Comparison of ENCODE assay signal across 16 mouse cellular contexts in genomic region chr15:31472645-31473574, GRCm38 (mm10). TPM values are rescaled to one million over a fixed set of nuclear protein-coding genes. Genes with fewer than 3 reads are reported as not detected.
DNase-seq lines count a peak whose midpoint lies in the region; ATAC-seq and TF ChIP-seq lines count a peak whose summit lies in the region.
"Had no signal": no experiment of that assay in that cellular context is flagged by ENCODE, and none has a peak within 500 bp of the region (broad histone marks: within the 10 kb centered on the region; RNA-seq: fewer than 3 reads in every experiment).

No protein-coding gene starts in this region.

- no peaks in the 10 kb centered on the region for H3K9me3 ChIP-seq in midbrain, embryonic 12.5 days
- no peaks in the 10 kb centered on the region for H3K9me3 ChIP-seq in midbrain, embryonic 16.5 days (replicated peaks; ENCODE audit: control insufficient read depth, low read length, poor library complexity, severe bottlenecking)
- H3K9me3 ChIP-seq: forebrain, embryonic 13.5 days; heart, embryonic 13.5 days; hindbrain, embryonic 10.5 days had no signal

- H3K36me3 ChIP-seq in midbrain, embryonic 12.5 days: peaks cover 57% of the 10 kb centered on the region
- peaks cover 13% of the 10 kb centered on the region for H3K36me3 ChIP-seq in midbrain, embryonic 16.5 days (ENCODE audit: control insufficient read depth, insufficient read depth, low read length)
- H3K36me3 ChIP-seq in myocyte (ENCODE audit: control insufficient read depth, insufficient read depth): peaks cover 39% of the 10 kb centered on the region

- no peak overlapping the region for H3K9ac ChIP-seq in midbrain, embryonic 12.5 days (replicated peaks)
- H3K9ac ChIP-seq in midbrain, embryonic 16.5 days (ENCODE audit: low read depth, low read length): no peak overlapping the region
- H3K9ac ChIP-seq: forebrain, embryonic 13.5 days; heart, embryonic 13.5 days had no signal

- peak overlapping the region; percentile 20; the same call in 1 of the 2 replicates for H3K27ac ChIP-seq in midbrain, embryonic 12.5 days (replicated peaks)
- no peak overlapping the region for H3K27ac ChIP-seq in midbrain, embryonic 16.5 days (ENCODE audit: low read length)
- peak overlapping the region; percentile 64 for H3K27ac ChIP-seq in embryonic fibroblast, embryonic 13.5 days (ENCODE audit: insufficient read depth, low read length)
- H3K27ac ChIP-seq: forebrain, embryonic 13.5 days; heart, embryonic 13.5 days; hindbrain, embryonic 10.5 days had no signal

- H3K79me2 ChIP-seq in myocyte (ENCODE audit: control insufficient read depth, insufficient read depth): no peaks in the 10 kb centered on the region

- WGBS in midbrain, embryonic 12.5 days: 71% methylated on average over 4 of the region's 4 CpGs
- 65% methylated on average over 4 of the region's 4 CpGs for WGBS in midbrain, embryonic 16.5 days

- no peak for TF ChIP-seq CTCF in embryonic fibroblast, embryonic 13.5 days (IDR thresholded peaks at IDR 0.05; ENCODE audit: borderline replicate concordance, insufficient read depth, low read length)

- no peak overlapping the region for H3K4me3 ChIP-seq in midbrain, embryonic 12.5 days
- no peak overlapping the region for H3K4me3 ChIP-seq in midbrain, embryonic 16.5 days (ENCODE audit: low read depth, low read length)
- H3K4me3 ChIP-seq in embryonic fibroblast, embryonic 13.5 days (ENCODE audit: insufficient read depth, low read length): no peak overlapping the region
- H3K4me3 ChIP-seq in myocyte: no peak overlapping the region
- H3K4me3 ChIP-seq: forebrain, embryonic 13.5 days; heart, embryonic 13.5 days; hindbrain, embryonic 10.5 days had no signal

- H3ac ChIP-seq in myocyte (ENCODE audit: control insufficient read depth, insufficient read length): no peak overlapping the region

- H3K27me3 ChIP-seq in midbrain, embryonic 12.5 days: no peaks in the 10 kb centered on the region
- no peaks in the 10 kb centered on the region for H3K27me3 ChIP-seq in midbrain, embryonic 16.5 days (ENCODE audit: control insufficient read depth, insufficient read depth, low read depth, low read length)
- no peaks in the 10 kb centered on the region for H3K27me3 ChIP-seq in myocyte (ENCODE audit: control insufficient read depth, insufficient read depth, insufficient read length)
- H3K27me3 ChIP-seq: forebrain, embryonic 13.5 days; heart, embryonic 13.5 days had no signal

- no peaks in the 10 kb centered on the region for H3K4me1 ChIP-seq in midbrain, embryonic 12.5 days
- no peaks in the 10 kb centered on the region for H3K4me1 ChIP-seq in midbrain, embryonic 16.5 days (ENCODE audit: control insufficient read depth, insufficient read depth, low read length)
- peaks cover 5% of the 10 kb centered on the region for H3K4me1 ChIP-seq in embryonic fibroblast, embryonic 13.5 days (ENCODE audit: control insufficient read depth, insufficient read depth, low read length)
- H3K4me1 ChIP-seq: forebrain, embryonic 13.5 days; hindbrain, embryonic 10.5 days had no signal

- peak; percentile 34; the same call in 1 of the 2 replicates for ATAC-seq in frontal cortex, adult (ENCODE audit: low TSS enrichment)
- no peak for ATAC-seq in midbrain, embryonic 12.5 days (ENCODE audit: low FRiP score, low read depth)
- ATAC-seq in midbrain, embryonic 16.5 days: no peak
- ATAC-seq: forebrain, embryonic 13.5 days had no signal

- no peak overlapping the region for H3K4me2 ChIP-seq in midbrain, embryonic 12.5 days (replicated peaks)
- H3K4me2 ChIP-seq in midbrain, embryonic 16.5 days (ENCODE audit: low read length): no peak overlapping the region
- no peak overlapping the region for H3K4me2 ChIP-seq in myocyte (ENCODE audit: low read depth)
- H3K4me2 ChIP-seq: forebrain, embryonic 13.5 days; heart, embryonic 13.5 days; midbrain, embryonic 11.5 days had no signal

- DNase-seq in frontal cortex, postnatal 36 days (ENCODE audit: low spot score in 2 of 2): no peak
- DNase-seq in cerebellum, adult 9-11 months: no peak
- no peak for DNase-seq in spleen, postnatal 14 days (ENCODE audit: low spot score in 2 of 2)
- DNase-seq: cerebellum, postnatal 10 days; embryo, embryonic 11 days; kidney, postnatal 4 days; thymus, postnatal 4 days had no signal

- TF ChIP-seq POLR2A in embryonic fibroblast, embryonic 13.5 days (IDR thresholded peaks at IDR 0.05; ENCODE audit: low read depth, low read length): no peak
- no peak for TF ChIP-seq POLR2A in myocyte (IDR thresholded peaks at IDR 0.05; ENCODE audit: insufficient read length, low read depth)

TF ChIP-seq in myocyte, 11 proteins besides CTCF, POLR2A, EP300 and RAD21:
- TF ChIP-seq MYOG (IDR thresholded peaks at IDR 0.05; ENCODE audit: control insufficient read depth in 1 of 3, insufficient read depth in 1 of 3, insufficient read length in 2 of 3, low read depth in 2 of 3): peak; percentile 62 to 92 (median 91)
- peak; percentile 30 for TF ChIP-seq TCF3 (IDR thresholded peaks at IDR 0.05; ENCODE audit: insufficient read length, low read depth)
- TF ChIP-seq TCF12 (IDR thresholded peaks at IDR 0.05; ENCODE audit: insufficient read depth, poor library complexity, severe bottlenecking): peak; percentile 77
- TF ChIP-seq MYOD1 (IDR thresholded peaks at IDR 0.05; ENCODE audit: control insufficient read depth in 1 of 3, insufficient read length in 2 of 3, low read depth in 2 of 3): peak; percentile 96
- no peak for TF ChIP-seq E2F4 (IDR thresholded peaks at IDR 0.05; ENCODE audit: insufficient read depth)
- TF ChIP-seq USF1 (IDR thresholded peaks at IDR 0.05; ENCODE audit: low read depth): no peak
TF ChIP-seq in myocyte: peak in this region for 4.

RNA-seq across cellular contexts. Expression of gene Ropn1l, which starts 19.4 kb away (rescaled TPM):
- 1.9 and 2.0 TPM in 2 replicates for polyA plus RNA-seq in midbrain, embryonic 12.5 days (2016; fragmentation: Nextera tagmentation; extraction: Ambion mirVana)
- polyA plus RNA-seq in midbrain, embryonic 16.5 days (2015; fragmentation: Nextera tagmentation; extraction: Ambion mirVana): 2.0 and 2.5 TPM in 2 replicates
- 1.8 and 1.9 TPM in 2 replicates for polyA plus RNA-seq in embryonic fibroblast, embryonic 13.5 days (2011; ENCODE audit: insufficient read length, low read depth, missing spikeins)
- 10.3 TPM for polyA plus RNA-seq in myocyte (2012; fragmentation: generic; extraction: Trizol)

RNA-seq across cellular contexts. Expression of gene March6, which starts 57.9 kb away (rescaled TPM):
- 72.3 and 80.5 TPM in 2 replicates for polyA plus RNA-seq in midbrain, embryonic 12.5 days (2016; fragmentation: Nextera tagmentation; extraction: Ambion mirVana)
- 99.8 and 106 TPM in 2 replicates for polyA plus RNA-seq in midbrain, embryonic 16.5 days (2015; fragmentation: Nextera tagmentation; extraction: Ambion mirVana)
- 39.2 and 42.7 TPM in 2 replicates for polyA plus RNA-seq in embryonic fibroblast, embryonic 13.5 days (2011; ENCODE audit: insufficient read length, low read depth, missing spikeins)
- polyA plus RNA-seq in myocyte (2012; fragmentation: generic; extraction: Trizol): 37.2 TPM
